Mouse (Mus musculus) gastrocnemius, postnatal 14 days (tissue): ENCODE measurements around the gene C1galt1. TPM values are rescaled to one million over a fixed set of nuclear protein-coding genes. Genes with fewer than 3 reads are reported as not detected.
A peak's percentile ranks its signal among the peaks of the same experiment; 100 is the strongest.

Source experiments
- DNase-seq: peaks from one replicate; pipeline ENCODE4 v3.0.0; 2021; ENCODE audit warnings: mixed read lengths
- intact Hi-C: fragments of 180-260 bp; cut with DNase I; formaldehyde crosslinking; loops from one replicate; pipeline ENCODE4 v1.15.1; 2025; ENCODE audit warnings: low total_unique reads
- long read RNA-seq, 2 experiments: library from polyadenylated mRNA; stranded (forward); transcript quantifications; one replicate each; pipeline ENCODE4 v2.0.0; 2021
- total RNA-seq, 2 experiments: library from RNA; stranded (reverse); gene quantifications; 2 replicates each; pipeline ENCODE4 v1.2.3; 2021

The C1galt1 gene
- 10 to 100 TPM; 11.3 to 11.9 TPM for total RNA-seq
- long read RNA-seq, experiment 1, full-length matches to known transcripts: 4 of 5 reads
- long read RNA-seq, experiment 1, partial matches to known transcripts: 0 of 5 reads
- long read RNA-seq, experiment 1, other reads (novel, unspliced or antisense): 1 of 5 reads
- long read RNA-seq, experiment 2, full-length matches to known transcripts: 10 of 14 reads
- long read RNA-seq, experiment 2, partial matches to known transcripts: 0 of 14 reads
- long read RNA-seq, experiment 2, other reads (novel, unspliced or antisense): 4 of 14 reads

DNA sequence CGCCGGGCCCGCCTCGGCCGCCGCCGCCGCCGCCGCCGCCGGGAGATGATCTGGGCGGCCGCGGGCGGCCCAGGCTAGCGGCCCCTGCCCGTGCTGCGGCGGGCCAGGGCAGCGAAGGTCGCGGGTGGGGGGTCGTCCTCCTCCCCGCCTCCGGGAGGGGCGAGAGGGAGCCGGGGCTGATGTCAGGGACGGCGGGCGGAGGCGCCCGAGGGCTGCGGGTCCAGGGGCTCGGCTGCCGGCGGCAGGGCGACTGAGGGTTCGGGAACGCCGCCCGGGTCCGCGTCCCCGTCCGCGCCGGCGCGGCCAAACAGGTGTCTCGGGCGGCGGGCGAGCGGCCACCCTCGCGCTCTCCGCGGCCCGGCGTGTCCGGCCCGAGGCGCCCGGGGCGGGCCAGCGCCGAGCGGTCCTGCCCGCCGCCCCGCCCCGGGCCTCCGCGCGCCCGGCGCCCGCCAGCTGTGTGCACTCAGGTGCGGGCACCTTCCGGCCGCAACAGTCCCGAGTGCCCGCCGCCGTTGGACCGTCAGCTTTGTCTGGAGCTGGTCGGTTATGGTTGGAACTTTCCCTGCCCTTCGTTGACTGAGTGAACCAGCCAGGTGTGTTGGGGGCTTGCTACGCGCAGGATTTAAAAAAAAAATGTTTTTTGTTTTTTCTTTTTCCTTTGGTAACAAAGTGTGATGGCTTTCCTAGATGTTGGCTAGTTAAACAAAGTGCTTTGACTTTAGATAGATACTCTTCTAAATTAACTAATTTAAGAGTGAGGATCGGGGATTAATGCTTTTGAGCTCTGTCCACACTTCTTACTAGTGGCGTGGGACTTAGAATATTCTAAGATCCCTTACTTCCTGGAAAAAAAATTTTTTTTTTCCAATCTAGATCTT is at the start of gene C1galt1:
Gene C1galt1 (plus strand): TSS at position 41 of the 878 bp plus-strand sequence.
- DNase-seq: peak; percentile 72
- intact Hi-C loops: loop anchor here (10.0 kb wide), 1 partner anchor 120 kb away; no protein-coding TSS in a partner anchor

DNA sequence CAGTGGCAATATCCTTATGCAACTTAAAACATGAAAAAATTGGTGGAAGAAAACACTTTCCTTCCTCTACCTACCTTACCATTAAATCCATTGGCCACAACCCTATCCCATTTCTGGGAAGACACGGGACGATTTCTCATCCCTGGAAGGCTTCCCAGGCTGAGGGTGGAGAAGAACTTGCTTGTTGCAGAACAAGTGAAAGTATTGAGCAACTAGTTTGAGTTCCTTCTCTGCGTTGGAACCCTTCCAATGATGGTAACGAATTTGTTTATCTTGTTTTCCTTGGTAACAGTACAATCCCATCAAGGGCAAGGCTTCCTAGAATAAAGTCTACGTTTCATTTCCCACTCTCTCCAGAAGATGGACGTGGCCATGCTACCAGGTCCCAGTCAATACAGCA is 44.7 kb upstream of the C1galt1 start:
- intact Hi-C loops: no loop called here
- peak; percentile 47 for DNase-seq

- DNase-seq: no peak
- intact Hi-C loops: no loop called here
Measured at GRCm38 (mm10) chr6:7803765-7804542, 40.7 kb upstream of the C1galt1 start.

GRCm38 (mm10) chr6:7814146-7814545 is 30.5 kb upstream of the C1galt1 start:
- intact Hi-C loops: no loop called here
- DNase-seq: no peak

- intact Hi-C loops: no loop called here
- no peak for DNase-seq
Measured at GRCm38 (mm10) chr6:7816233-7816632, 28.4 kb upstream of the C1galt1 start.

DNA sequence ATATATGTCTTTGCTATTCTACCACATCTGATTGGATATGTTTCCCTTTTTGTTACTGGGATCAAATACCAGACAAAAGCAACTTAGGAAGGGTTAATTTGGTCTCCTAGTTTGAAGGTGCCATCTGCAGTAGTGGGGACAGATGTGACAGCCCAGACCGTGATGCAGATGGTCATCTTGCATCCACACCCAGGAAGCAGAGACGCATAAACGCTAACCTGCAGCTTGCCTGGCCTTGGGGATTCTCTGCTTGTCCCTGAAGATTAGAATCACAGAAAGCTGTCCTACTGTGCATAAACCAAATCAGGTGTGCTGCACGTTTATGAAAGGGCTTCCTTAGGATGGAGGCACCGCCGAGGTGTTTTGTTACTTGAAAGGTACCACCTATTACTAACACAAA is 22.0 kb upstream of the C1galt1 start:
- intact Hi-C loops: no loop called here
- no peak for DNase-seq

GRCm38 (mm10) chr6:7830793-7831192 is 13.8 kb upstream of the C1galt1 start:
- intact Hi-C loops: no loop called here
- DNase-seq: no peak

DNA sequence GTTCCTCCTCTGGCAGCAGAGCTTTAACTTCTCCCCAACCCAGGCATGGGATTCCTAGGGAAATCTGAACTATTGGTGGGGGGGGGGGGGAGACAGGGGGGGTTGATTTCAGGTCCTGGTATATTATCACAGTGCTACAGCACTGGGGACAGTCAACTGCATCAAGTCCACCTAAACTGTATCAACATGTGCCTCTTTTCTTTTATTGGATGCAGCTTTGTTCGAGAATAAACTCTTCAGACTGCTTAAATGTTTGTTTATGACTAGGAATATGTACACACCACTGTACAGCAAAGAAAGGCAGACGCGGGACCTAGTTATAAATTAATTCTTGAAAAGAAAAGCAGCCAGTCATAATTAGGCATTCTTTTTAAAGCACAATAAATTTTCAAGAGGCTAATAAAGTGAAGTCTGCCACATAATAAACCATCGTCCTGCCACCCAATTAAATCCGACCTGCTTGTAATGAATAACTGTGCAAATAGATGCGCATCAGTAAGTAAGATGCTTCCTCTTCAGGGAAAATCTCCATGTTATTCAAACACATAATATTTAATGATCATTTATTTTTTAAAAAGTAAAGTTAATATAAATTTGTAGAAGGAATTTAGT is 12.0 kb upstream of the C1galt1 start:
- intact Hi-C loops: no loop called here
- DNase-seq: no peak

- DNase-seq: no peak
Measured at GRCm38 (mm10) chr6:7843726-7844411, 773 bp upstream of the C1galt1 start.

DNA sequence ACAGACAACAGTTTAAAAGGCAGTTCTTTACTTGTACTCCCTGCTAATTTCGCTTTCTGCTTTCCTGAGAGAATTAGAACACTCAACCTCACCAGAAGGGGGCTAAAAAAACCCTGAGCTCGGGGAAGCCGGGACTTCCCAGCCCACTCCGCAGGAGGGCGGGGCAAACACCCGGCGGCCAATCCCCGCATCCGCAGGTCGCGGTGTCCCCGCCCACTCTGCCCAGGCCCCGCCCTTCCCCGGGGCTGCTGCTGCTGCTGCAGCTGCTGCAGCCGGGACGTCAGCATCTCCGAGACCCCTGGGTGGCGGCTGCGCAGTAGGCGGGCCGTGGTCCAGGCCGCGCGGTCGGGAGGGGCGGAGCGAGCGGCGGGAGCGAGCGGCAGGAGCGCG is 235 bp upstream of the C1galt1 start:
- peak; percentile 100 for DNase-seq
- intact Hi-C loops: loop anchor here (10.0 kb wide), 1 partner anchor 120 kb away; no protein-coding TSS in a partner anchor

More at GRCm38 (mm10) chr6:7843726-7844411, 773 bp upstream of the C1galt1 start:
- intact Hi-C loops: loop anchor here (10.0 kb wide), 1 partner anchor 121 kb away; no protein-coding TSS in a partner anchor

DNA sequence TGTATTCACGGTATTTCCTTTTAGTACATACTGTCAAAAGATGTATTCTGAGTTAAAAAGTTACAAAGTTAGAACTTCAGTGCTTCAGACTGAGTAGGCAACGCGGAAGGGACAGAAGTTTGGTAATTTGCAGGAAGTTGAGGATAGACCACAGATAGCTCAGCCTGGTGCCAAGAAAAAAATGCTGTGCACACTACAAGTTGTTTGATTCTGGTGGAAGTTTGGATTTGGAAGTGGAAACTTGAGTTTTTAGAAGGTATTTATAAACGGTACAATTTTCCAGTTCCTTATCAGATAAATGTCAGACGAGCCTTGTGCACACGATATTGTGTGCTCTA is 1.0 kb downstream of the C1galt1 start:
- DNase-seq: no peak
- intact Hi-C loops: loop anchor here (10.0 kb wide), 1 partner anchor 119 kb away; no protein-coding TSS in a partner anchor

DNA sequence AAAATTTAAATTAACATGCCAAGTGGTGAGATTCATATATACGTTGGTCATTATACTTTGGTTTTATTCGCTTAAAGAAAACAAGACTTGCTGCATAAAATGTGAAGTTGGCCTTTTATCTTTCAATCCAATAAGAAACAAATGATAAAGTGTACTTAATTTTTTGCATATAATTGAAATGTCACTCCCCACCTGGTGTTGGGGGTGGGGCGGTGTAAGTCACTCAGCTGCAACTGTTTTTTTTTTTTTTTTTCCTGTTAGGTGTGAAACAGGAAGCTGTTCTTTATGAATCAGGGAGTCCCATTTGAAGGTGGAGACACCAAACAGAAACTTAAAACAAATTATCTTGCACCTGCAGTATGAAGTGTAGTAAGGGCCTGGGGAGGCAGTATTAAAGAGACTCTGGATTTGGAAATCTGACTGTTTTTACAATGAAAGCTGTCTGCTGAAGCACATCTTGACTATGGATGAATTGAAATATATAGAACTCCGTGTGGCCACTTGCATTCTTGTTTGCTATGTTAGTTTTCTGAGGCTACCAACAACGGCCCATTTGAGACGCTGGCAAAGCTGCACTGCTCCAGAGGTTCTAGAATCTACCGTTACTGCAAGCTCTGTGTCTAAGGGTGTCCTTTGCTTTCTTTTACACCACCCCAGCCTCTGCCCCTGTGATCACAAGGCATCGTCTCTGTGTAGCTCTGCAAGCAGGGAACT is 2.2 kb downstream of the C1galt1 start:
- DNase-seq: no peak
- intact Hi-C loops: loop anchor here (10.0 kb wide), 1 partner anchor 118 kb away; no protein-coding TSS in a partner anchor

DNA sequence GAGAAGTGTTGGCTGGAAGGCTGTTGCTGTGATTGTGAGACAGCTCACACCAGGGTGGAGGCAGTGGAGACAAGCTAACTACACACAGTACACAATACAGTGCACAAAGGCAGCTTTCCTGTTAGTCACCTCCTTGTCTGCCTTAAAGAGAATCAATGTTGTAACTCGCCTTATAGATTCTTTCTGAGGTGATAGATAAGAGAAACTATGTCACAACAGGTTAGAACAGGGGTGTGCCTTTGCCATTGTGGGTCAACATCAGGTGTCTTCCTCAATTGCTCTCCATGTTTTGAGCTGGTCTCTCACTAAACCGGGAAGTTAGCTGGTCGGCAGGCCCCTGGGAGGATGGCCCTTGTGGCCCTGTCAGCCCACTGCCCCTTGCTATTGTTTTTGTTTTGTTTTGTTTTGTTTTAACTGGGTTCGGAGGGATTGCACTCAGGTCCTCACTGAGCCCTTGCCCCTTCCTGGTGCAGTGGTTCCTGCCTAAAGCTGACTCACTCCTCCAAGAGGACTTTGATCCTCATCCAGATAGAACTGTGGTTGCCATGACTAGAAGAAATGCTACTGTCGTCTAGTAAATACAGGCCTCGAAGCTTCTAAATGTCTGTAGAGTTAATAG is 3.4 kb downstream of the C1galt1 start:
- DNase-seq: no peak
- intact Hi-C loops: loop anchor here (10.0 kb wide), 1 partner anchor 117 kb away; no protein-coding TSS in a partner anchor

GRCm38 (mm10) chr6:7848714-7849113 is 4.1 kb downstream of the C1galt1 start:
- intact Hi-C loops: loop anchor here (10.0 kb wide), 1 partner anchor 116 kb away; no protein-coding TSS in a partner anchor

DNA sequence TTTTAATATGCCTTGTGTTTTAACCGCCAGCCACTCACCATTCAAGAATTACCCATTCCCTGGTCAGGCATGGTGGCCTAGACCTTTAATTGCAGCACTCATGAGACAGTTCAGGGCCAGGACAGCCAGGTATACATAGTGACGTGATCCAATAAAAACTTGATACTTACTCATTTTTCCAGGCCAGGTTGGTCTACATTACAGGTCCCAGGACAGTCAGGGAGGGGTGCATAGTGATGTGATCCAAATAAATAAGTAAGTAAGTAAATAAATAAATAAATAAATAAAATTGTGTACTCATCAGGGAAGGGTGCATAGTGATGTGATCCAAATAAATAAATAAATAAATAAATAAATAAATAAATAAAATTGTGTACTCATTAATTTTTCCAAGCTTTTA is 6.4 kb downstream of the C1galt1 start:
- intact Hi-C loops: no loop called here
- no peak for DNase-seq

More at GRCm38 (mm10) chr6:7848714-7849113, 4.1 kb downstream of the C1galt1 start:
- DNase-seq: no peak

- intact Hi-C loops: no loop called here
Measured at GRCm38 (mm10) chr6:7852919-7853318, 8.3 kb downstream of the C1galt1 start.

DNA sequence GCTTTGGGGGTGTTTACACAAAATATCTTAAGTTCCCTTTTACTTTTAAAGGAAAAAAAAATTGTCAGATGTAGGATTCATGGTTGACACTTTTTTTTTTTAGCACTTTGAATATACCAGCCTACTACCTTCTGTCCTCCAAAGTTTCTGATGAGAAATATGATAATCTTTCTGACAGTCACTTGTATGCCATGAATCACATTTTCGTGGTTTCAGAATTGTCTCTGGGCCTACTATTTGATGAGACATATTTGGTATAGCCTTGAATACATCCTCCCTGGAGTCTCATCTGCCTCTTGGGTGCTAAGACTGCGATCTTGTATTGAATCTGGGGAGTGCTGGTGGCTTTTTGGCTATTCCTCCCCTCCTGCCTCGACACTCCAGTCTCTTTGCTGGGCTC is 8.8 kb downstream of the C1galt1 start:
- DNase-seq: no peak
- intact Hi-C loops: no loop called here

More at GRCm38 (mm10) chr6:7852919-7853318, 8.3 kb downstream of the C1galt1 start:
- DNase-seq: no peak
